Mouse (Mus musculus) testis, postnatal 14 days (tissue): ENCODE results near the gene Mpz.

ENCODE experiments used
- DNase-seq: peaks from one replicate; pipeline ENCODE4 v3.0.0; 2021; ENCODE audit warnings: low spot score

Gene Mpz

DNA sequence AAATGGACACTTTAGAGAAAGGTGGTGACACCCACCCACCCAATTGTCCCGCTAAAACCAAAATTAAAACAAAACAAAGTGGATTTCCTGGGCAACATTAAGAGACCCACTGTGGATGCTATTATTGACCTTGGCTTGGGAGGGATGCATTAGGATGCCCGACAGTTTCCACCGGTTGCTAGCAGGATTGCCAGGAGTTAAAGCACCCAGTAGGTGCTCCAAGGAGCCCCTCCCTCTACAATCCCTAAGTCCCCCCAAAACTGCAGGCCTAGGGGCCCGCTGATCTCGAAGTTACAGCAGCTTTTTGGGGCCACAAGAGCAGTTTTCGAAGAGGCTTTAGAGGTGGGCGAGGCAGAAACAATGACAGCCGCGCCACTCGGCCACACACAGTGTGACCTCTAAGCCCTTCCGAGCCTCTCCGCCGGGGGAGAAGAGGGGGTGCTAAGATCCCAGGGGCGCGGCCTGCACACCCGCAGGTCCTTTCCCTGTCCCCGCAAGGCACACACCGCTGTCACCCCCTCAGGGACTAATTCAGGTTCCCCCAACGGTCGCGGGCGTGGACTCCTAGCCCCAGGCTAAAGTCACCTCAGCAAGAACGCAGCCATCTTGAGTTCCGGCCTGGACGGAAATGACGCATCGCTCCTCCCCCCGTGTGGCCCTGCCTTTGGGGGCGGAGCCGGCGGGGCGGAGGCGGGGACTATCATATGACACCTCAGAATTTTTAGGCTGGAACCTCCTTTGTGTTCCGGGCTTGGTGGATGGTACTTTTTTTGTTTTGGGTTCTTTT is at the start of gene Mpz, which contains the start of gene Sdhc:
TSS of gene Mpz (plus strand) at position 738 of the 787 bp plus-strand sequence.
TSS of gene Sdhc (minus strand) at position 630 of the 787 bp plus-strand sequence.
- DNase-seq, result peak; percentile 92

DNA sequence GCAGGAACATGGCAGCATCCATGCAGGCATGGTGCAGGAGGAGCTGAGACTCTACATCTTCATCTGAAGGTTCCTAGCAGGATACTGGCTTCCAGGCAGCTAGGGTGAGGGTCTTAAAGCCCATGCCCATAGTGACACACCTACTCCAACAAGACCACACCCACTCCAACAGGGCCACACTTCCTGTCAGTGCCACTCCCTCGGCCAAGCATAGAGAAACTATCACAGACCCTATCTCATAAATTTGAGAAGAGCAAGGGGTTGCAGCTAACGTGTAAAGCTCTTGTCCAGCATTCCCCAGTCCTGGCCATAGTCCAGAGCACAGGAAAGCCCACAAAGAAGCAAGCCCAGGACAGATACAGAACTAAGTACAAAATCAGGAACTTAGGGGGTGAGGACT is 49.5 kb upstream of the Mpz start:
- DNase-seq, result no peak

GRCm38 (mm10) chr1:171101733-171102546 is 48.6 kb upstream of the Mpz start:
- DNase-seq, result peak; percentile 81

DNA sequence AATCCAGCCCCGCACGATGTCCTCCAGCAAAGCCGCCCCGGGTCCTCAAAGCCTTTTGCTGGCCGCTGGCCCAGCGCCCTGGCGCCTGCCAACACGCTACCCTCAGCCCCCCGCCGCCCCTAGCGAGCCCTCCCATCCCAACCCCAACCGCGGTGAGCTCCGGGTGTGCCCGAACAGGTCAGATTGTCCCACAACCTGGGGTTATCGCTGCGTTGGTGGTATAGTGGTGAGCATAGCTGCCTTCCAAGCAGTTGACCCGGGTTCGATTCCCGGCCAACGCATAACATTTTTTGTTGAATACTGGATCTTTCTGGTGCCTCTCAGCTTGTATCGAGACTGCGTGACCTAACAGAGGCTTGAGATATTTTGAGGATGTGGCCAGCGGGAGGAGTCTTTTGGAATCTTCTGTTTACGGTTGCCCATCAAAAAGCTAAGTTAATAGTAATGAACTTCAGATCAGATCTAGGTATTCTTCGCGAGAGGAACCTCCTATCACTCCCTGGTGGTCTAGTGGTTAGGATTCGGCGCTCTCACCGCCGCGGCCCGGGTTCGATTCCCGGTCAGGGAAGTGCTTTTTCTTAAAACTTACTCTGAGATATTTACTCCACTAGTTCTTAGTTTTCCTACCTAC is 47.8 kb upstream of the Mpz start:
- DNase-seq, result peak; percentile 78

DNA sequence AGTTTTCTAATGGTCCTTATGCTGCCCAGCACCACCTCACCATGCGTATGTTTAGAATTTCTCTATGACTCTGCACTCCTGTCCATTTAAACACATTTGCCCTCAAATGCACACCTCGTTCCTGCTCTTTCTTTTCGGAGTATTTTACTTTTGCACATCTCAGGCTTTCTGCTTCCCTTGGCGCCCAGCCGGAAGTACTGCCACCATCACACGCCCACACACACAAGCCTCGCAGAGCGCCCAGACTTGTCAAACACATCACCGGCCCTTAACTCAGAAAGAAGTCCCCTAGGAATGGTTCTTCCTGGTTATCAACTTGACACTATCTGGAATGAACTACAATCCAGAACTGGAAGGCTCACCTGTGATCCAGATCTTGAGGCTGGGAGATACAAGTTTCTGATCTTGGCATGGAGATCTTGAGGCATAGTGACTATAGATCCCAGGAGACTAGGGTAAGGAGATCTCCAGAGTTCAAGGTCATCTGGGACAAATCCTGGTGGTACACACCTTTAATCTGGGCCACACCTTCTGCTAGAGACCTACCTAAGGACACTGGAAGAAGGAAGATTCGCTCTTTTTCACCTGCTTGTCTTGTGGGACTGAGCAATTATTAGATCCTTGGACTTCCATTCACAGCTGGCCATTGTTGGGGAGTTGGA is 47.2 kb upstream of the Mpz start:
- no peak for DNase-seq

GRCm38 (mm10) chr1:171105226-171105625 is 45.3 kb upstream of the Mpz start:
- peak; percentile 74 for DNase-seq

GRCm38 (mm10) chr1:171109620-171110019 is 40.9 kb upstream of the Mpz start:
- no peak for DNase-seq

- no peak for DNase-seq
Observed at GRCm38 (mm10) chr1:171110659-171111019, 39.9 kb upstream of the Mpz start.

DNA sequence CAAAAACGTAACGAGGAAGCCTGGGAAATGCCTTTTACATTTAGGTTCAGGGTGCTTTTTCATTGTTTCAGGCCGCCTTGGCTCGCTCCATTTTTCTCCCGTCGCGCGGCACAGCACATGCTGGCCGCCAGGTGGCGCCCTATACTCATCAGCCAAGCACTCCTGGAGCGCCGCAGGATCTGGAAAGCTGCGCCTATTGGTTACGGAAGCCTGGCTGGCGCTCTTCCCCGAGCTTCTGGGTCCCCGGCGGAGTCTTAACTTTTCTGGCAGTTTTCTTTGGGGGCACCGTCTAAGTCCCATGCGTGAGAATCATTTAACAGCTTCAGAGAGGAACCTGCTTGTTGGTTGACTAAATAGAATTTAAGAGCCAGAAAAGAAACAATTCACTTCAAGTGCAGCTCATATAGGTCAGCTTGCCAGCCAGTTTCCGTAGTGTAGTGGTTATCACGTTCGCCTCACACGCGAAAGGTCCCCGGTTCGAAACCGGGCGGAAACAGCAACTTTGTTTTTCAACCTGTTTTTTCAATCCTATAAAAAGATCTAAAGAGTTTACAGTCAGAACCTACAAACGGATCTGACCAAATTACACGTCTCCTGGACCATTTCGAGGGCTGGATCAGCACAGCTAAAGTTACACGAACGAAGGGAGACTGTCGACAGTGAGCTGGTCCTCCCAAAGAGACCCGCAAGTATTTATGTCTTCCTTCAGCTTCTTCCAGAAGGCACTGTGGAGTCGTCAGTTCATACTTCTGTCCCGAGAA is 39.3 kb upstream of the Mpz start:
- peak; percentile 90 for DNase-seq

DNA sequence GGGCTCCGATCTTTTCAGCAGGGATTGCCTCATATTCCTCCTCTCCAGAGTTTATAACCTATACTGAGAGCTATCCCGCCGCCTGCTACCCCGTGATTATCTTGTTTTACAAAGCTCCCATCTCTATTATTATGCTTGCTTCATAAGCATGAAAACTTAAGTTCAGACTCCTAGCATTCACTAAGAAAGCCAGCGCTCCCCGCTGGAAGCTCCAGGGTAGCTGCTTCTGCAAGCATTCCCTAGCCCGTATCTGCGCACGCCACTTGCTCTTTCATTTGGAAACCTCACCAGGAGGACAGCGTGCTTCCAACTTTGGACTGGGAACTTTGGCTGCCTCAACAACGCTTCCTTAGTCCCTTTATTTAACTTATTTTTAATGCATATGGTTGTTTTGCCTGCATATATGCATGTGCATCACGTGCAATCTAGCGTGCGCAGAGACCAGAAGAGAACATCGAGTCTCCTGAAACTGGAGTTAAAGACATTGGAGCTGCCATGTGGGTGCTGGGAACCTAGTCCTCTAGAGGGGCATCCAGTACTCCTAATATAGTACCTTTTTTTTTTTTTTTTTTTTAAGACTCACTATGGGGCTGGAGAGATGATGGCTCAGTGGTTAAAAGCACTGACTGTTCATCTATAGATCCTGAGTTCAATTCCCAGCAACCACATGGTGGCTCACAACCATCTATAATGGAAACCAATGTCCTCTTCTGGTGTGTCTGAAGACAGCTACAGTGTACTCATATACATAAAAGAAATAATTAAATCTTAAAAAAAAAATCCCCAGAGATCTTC is 38.5 kb upstream of the Mpz start:
- DNase-seq, result peak; percentile 40

GRCm38 (mm10) chr1:171112986-171113385 is 37.5 kb upstream of the Mpz start:
- DNase-seq, result no peak

GRCm38 (mm10) chr1:171113873-171114299 is 36.6 kb upstream of the Mpz start, which contains the start of gene Cfap126:
Gene Cfap126 (plus strand): TSS chr1:171113918.
- DNase-seq, result peak; percentile 60

- DNase-seq, result no peak
Observed at GRCm38 (mm10) chr1:171116280-171116679, 34.2 kb upstream of the Mpz start.

DNA sequence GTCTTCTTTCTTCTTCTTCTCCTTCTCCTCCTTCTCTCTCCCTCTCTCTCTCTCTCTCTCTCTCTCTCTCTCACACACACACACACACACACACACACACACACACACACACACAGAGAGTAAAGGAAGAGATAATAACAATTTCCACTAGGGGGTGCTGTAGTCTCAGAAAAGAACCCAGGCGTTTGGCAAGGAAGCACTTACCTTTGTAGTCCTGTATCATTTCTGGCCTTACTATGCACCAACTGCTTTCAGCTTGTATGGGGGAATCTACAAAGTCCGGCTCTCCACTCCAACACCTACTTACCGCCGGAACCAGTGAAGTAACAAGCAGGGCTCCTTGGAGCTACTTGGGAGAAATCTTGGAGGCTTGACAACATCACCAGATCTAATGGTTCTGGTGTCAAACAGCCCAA is 32.2 kb upstream of the Mpz start:
- DNase-seq, result peak; percentile 36

DNA sequence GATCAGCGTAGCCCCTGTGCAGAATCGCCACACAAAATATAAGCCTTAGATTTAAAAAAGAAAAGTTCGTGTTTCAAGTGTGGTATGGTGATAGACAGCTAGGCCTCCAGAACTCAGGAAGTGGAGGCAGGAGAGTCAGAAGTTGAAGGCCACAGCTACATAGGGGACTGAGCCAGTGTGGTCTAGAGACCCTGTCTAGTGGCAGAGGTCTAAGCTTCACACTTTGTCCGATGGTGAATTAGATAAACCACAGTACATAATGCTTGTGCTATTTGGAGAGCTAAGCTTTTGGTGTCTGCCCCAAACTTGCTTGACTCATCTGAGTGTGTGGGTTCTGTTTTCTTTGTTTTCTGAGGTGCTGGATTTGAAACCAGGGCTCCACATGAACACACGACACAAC is 31.5 kb upstream of the Mpz start:
- no peak for DNase-seq

DNA sequence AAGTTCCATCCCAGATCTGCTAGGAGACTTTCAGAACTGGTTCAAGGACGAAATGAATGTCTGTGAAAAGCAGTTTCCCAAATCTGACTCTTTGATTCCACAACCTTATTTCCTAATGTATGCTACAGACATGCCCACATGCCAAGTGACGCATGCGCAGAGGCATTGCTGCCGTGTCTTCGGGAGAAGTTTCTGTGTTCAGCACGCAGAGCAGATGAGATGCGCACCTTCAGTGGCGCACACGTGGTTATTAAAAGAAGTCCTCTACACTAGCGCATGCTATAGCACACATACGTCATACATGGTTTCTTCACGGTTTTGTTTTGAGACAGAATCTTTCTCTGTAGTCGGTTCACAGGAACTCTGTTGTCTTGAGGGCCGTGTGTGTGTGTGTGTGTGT is 31.1 kb upstream of the Mpz start:
- DNase-seq, result no peak

GRCm38 (mm10) chr1:171120893-171121292 is 29.6 kb upstream of the Mpz start:
- DNase-seq, result no peak

- DNase-seq, result no peak
Observed at GRCm38 (mm10) chr1:171121839-171122238, 28.7 kb upstream of the Mpz start.

DNA sequence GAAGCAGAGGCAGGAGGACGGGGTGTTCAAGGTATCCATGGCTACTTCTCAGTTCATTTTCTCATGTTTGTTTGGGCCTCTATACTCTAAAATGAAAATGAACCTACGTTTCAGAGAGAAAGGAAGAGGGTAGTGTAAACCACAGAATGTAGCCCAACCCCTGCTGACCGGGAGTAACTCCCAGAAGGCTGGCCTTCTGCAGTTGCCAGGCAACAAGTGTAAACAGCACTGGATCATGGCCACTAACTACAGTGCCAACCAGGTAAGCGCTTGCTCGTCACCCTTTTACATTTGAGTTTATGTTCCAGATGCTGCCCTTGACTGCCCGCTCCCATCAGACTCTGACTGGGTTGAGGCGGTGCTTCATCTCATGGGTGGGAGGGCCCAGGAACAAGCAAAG is 27.6 kb upstream of the Mpz start:
- DNase-seq, result no peak

GRCm38 (mm10) chr1:171124398-171124797 is 26.1 kb upstream of the Mpz start:
- no peak for DNase-seq
